16 mouse cellular contexts compared by ENCODE assay signal in the genomic region with DNA sequence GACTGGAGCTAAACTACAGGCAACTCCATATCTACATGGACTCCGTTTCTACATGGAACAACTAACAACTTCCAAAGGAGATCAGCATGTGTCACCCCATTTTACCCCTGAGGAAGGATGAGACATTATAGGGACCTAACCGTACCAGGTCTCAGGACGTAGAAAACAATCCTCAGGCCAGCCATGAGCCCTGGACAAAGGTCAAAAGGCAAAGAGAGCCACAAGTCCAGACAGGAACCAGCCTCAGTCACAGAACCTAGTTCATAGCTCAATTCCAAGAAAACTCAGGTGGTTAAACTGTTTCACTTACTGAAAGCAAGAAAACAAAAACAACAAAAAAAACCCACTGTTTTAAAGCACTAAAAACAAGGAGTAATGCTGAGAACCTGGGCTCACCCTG.
"Had no signal": no experiment of that assay in that cellular context is flagged by ENCODE, and none has a peak within 500 bp of the region (broad histone marks: within the 10 kb centered on the region; RNA-seq: fewer than 3 reads in every experiment).

No protein-coding gene starts in this region.

- DNase-seq: layer of hippocampus, postnatal 36 days; left cerebral cortex, postnatal 4 days; liver, embryonic 13.5 days; lung, adult 2 months; lung, postnatal 14 days; lung, postnatal 4 days; midbrain, embryonic 14.5 days; thymus, adult 18-20 months; thymus, postnatal 36 days had no signal

- H3K9me3 ChIP-seq: limb, embryonic 12.5 days; limb, embryonic 15.5 days; liver, embryonic 13.5 days had no signal

- ATAC-seq: hindbrain, postnatal 0 days; inflammation-experienced regulatory T-cells, adult 6 months; intestine, embryonic 16.5 days had no signal

- H3K4me3 ChIP-seq: left cerebral cortex, adult 2 months; limb, embryonic 12.5 days; limb, embryonic 15.5 days; liver, embryonic 13.5 days had no signal

- H3K27ac ChIP-seq: hindbrain, postnatal 0 days; left cerebral cortex, adult 2 months; limb, embryonic 12.5 days; limb, embryonic 15.5 days; liver, embryonic 13.5 days had no signal

- H3K9ac ChIP-seq: limb, embryonic 12.5 days; limb, embryonic 15.5 days; liver, embryonic 13.5 days had no signal

- H3K4me2 ChIP-seq: limb, embryonic 12.5 days; limb, embryonic 15.5 days; liver, embryonic 13.5 days; midbrain, embryonic 11.5 days had no signal

- H3K27me3 ChIP-seq: limb, embryonic 12.5 days; limb, embryonic 15.5 days; liver, embryonic 13.5 days had no signal

- H3K36me3 ChIP-seq: limb, embryonic 12.5 days; limb, embryonic 15.5 days; liver, embryonic 13.5 days had no signal
